Mouse (Mus musculus) liver, embryonic 16.5 days (tissue): Measurements from ENCODE around the gene 1700011L22Rik. TPM values are rescaled to one million over a fixed set of nuclear protein-coding genes. Genes with fewer than 3 reads are reported as not detected.

Experiments
- ATAC-seq: fragments of 200-750 bp; cut with Nextera tagmentation; 2 replicates; pipeline ENCODE4 v1.8.0; 2017; ENCODE audit warnings: low read depth, mild to moderate bottlenecking, moderate number of reproducible peaks, moderate library complexity
- H3K27ac ChIP-seq: fragments of 300-500 bp; sonication (generic); 2 replicates; pipeline ENCODE4 v1.5.1; 2014; ENCODE audit warnings: mild to moderate bottlenecking, low read length
- H3K27me3 ChIP-seq: fragments of 300-500 bp; sonication (generic); 2 replicates; pipeline ENCODE4 v1.6.1; 2014; ENCODE audit warnings: low read depth, low read length, mixed read lengths; ENCODE audit not compliant: control insufficient read depth, insufficient read depth
- H3K36me3 ChIP-seq: fragments of 300-500 bp; sonication (generic); 2 replicates; pipeline ENCODE4 v1.6.1; 2014; ENCODE audit warnings: mild to moderate bottlenecking; ENCODE audit not compliant: control insufficient read depth, insufficient read depth
- H3K4me1 ChIP-seq: fragments of 300-500 bp; sonication (generic); 2 replicates; pipeline ENCODE4 v1.6.1; 2014; ENCODE audit warnings: low read depth, low read length, mixed read lengths; ENCODE audit not compliant: control insufficient read depth
- H3K4me2 ChIP-seq: fragments of 300-500 bp; sonication (generic); 2 replicates; pipeline ENCODE4 v1.6.1; 2014; ENCODE audit warnings: low read depth, low read length, mixed read lengths
- H3K4me3 ChIP-seq: fragments of 300-500 bp; sonication (generic); 2 replicates; pipeline ENCODE4 v1.5.1; 2014; ENCODE audit warnings: low read depth, mild to moderate bottlenecking, low read length
- H3K9ac ChIP-seq: fragments of 300-500 bp; sonication (generic); 2 replicates; pipeline ENCODE4 v1.6.1; 2014; ENCODE audit warnings: low read depth, low read length
- H3K9me3 ChIP-seq: fragments of 300-500 bp; sonication (generic); replicated peaks from 2 replicates; pipeline ENCODE4 v1.6.1; 2016; ENCODE audit warnings: low read length; ENCODE audit not compliant: control insufficient read depth
- WGBS: fragments of 180-500 bp; shearing (Covaris S2); extraction: QIAGEN DNeasy Blood & Tissue Kit; methylation state at CpG from one replicate; pipeline ENCODE4 v1.1.7; 2014; ENCODE audit not compliant: insufficient replicate concordance; 5-methylcytosine and 5-hydroxymethylcytosine counted together
- polyA plus RNA-seq: library from polyadenylated mRNA; unstranded; fragments of >200 nt; fragmentation: Nextera tagmentation; extraction: Ambion mirVana; gene quantifications from 2 replicates; pipeline ENCODE4 v1.2.1, GENCODE M21; 2015

1700011L22Rik gene
- polyA plus RNA-seq, 1 experiment from 2014 or later = not detected

DNA sequence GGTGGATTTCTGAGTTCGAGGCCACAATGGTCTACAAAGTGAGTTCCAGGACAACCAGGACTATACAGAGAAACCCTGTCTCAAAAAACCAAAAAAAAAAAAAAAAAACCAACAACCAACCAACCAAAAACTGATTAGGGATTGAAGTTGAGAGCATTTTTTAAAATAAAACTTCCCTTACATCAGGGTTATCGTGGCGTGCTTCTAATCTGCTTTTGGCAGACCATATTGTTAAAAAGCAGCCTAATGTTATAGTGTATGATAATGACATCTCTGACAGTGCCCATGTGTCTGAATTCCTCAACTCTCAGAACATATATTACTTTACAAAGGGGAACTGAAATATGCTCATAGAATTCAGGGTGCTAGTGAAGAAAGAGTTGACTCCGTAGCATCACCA, 39.9 kb upstream of the 1700011L22Rik start:
- WGBS = 54% methylated on average over 4 of the region's 4 CpGs
- Histone ChIP-seq H3K27me3 (no peaks in the 10 kb centered on the region), H3K9me3 (no peaks in the 10 kb centered on the region), H3K27ac (no peak overlapping the region), H3K36me3 (no peaks in the 10 kb centered on the region), H3K9ac (no peak overlapping the region), H3K4me2 (no peak overlapping the region), H3K4me1 (peaks cover 6% of the 10 kb centered on the region; the same call in 1 of the 2 replicates), H3K4me3 (no peak overlapping the region)
- no peak for ATAC-seq

DNA sequence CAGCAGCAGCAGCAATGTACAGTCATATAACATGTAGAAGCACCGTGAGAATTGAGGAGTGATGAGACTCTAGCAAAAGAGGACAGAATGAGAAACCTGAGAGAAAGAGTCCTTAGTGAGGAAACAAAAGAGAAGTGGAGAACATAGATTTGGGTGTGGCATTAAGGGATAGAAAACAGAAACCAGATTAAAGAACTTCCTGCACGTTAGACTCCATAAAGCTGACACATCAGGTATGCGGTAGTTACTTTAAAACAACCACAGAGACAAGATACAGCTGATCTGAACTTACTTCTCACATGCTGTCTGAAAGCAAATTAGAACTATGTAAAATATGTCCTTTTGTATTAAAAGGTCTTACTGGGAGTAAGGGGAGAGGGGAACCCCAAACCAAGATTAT, 38.1 kb upstream of the 1700011L22Rik start:
- Histone ChIP-seq H3K27ac (no peak overlapping the region), H3K4me3 (no peak overlapping the region), H3K36me3 (no peaks in the 10 kb centered on the region), H3K4me1 (no peaks in the 10 kb centered on the region), H3K9me3 (no peaks in the 10 kb centered on the region), H3K4me2 (no peak overlapping the region), H3K9ac (no peak overlapping the region), H3K27me3 (no peaks in the 10 kb centered on the region)
- WGBS = 61% methylated on average over 3 of the region's 3 CpGs
- ATAC-seq = no peak

DNA sequence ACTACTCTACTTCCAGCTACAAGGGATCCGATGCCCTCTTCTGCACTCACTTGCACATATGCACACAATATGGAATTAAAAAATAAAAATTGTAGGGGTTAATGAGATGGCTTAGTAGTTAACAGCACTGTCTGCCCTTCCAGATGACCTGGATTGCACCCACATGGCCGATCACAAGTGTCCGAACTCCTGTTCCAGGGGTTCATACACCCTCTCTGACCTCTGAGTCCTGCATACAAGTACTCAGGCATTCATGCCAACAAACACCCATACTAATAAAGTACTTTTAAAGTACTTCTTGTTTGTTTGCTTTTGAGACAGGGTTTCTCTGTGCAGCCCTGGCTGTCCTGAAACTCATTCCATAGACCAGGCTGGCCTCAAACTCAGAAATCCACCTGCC, 36.3 kb upstream of the 1700011L22Rik start:
- 76% methylated on average over 3 of the region's 3 CpGs for WGBS

DNA sequence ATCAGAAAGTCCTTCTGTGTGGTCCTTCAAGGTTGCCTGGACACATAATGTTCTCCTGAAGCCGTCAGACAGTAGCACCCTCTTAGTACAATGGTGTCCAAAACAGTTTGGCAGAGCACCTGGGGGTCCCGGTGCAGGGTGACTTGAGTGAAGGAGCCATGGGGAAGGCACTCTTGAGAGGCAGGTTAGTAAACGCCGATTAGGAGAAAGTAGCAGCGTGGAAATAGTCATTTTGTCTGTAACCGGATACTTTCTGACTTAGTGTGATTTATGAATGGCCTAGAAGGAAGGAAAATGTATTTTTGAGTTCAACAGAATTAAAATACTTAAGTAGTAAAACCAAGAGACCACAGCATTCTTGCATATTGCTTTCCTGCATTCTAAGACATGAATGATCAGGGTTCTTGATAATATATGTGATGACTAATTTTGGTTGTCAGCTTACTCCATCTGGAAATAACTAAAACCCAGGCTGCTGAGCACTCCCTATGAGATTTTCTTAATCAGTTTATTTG, 33.1 kb upstream of the 1700011L22Rik start:
- no peaks in the 10 kb centered on the region for H3K4me1 ChIP-seq
- H3K36me3 ChIP-seq = no peaks in the 10 kb centered on the region
- no peak overlapping the region for H3K27ac ChIP-seq
- WGBS = 64% methylated on average over 6 of the region's 6 CpGs
- H3K9me3 ChIP-seq = no peaks in the 10 kb centered on the region
- no peaks in the 10 kb centered on the region for H3K27me3 ChIP-seq
- H3K9ac ChIP-seq = no peak overlapping the region
- no peak for ATAC-seq
- H3K4me2 ChIP-seq = no peak overlapping the region
- no peak overlapping the region for H3K4me3 ChIP-seq

More for the DNA sequence above, 36.3 kb upstream of the 1700011L22Rik start:
- no peaks in the 10 kb centered on the region for H3K27me3 ChIP-seq
- H3K27ac ChIP-seq = no peak overlapping the region
- no peak overlapping the region for H3K4me3 ChIP-seq
- no peak overlapping the region for H3K9ac ChIP-seq
- H3K4me2 ChIP-seq = no peak overlapping the region
- H3K4me1 ChIP-seq = no peaks in the 10 kb centered on the region
- H3K9me3 ChIP-seq = no peaks in the 10 kb centered on the region
- H3K36me3 ChIP-seq = no peaks in the 10 kb centered on the region
- no peak for ATAC-seq

DNA sequence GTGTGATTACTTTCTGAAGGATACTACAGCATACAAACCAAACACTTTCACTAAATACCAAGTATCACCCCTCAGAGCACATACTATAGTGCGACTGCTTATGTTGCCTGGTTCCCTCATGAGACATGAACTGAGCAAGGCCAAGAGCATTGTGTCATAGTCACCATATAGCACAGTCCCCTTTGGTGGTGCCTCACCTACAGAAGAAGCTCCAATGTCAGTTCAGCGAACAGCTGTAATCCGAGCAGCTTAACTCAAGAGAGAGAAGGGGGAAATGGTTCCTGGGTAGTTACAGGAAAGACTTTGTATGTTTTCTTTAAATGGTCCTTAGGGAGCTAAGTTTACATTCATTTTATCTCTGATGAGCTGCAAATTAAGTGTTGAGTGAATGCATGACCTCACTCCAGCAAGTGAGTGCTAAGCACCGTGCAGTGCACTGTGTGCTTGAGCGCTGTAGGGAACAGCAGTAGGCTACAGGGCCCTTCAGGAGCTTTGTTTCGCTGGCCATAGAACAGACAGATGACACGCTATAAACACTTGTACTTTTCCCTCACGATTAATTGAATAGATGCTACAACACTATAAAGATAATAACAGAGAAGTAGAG, 29.0 kb upstream of the 1700011L22Rik start:
- Histone ChIP-seq H3K4me1 (no peaks in the 10 kb centered on the region), H3K4me3 (no peak overlapping the region), H3K27me3 (no peaks in the 10 kb centered on the region), H3K9me3 (no peaks in the 10 kb centered on the region), H3K36me3 (no peaks in the 10 kb centered on the region; the same call in 1 of the 2 replicates), H3K9ac (no peak overlapping the region), H3K27ac (no peak overlapping the region), H3K4me2 (no peak overlapping the region)
- ATAC-seq = no peak
- WGBS = 69% methylated on average over 8 of the region's 8 CpGs

DNA sequence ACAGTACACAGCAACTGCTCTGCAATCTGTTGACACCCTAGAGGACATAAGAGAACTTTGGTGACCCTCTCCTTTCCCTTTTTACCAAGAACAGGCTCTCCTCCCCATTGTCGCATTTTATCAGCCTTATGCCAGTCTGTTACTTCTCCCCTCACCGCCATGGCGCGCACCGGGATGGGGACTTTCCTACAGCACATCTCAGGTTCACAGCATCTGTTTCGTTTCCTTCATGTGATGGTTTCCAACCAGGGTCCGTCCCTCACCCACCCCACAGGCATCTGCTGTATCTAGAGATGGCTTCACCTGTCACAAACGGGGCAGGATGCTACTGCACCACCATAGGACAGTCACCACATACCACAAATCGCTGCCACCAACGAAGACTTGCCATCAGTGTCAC, 26.6 kb upstream of the 1700011L22Rik start:
- no peak overlapping the region for H3K4me3 ChIP-seq
- no peaks in the 10 kb centered on the region; the same call in 1 of the 2 replicates for H3K36me3 ChIP-seq
- H3K27ac ChIP-seq = no peak overlapping the region
- no peak for ATAC-seq
- no peak overlapping the region for H3K9ac ChIP-seq
- H3K9me3 ChIP-seq = no peaks in the 10 kb centered on the region
- no peaks in the 10 kb centered on the region for H3K4me1 ChIP-seq
- no peaks in the 10 kb centered on the region for H3K27me3 ChIP-seq
- H3K4me2 ChIP-seq = no peak overlapping the region
- WGBS = 80% methylated on average over 10 of the region's 10 CpGs

DNA sequence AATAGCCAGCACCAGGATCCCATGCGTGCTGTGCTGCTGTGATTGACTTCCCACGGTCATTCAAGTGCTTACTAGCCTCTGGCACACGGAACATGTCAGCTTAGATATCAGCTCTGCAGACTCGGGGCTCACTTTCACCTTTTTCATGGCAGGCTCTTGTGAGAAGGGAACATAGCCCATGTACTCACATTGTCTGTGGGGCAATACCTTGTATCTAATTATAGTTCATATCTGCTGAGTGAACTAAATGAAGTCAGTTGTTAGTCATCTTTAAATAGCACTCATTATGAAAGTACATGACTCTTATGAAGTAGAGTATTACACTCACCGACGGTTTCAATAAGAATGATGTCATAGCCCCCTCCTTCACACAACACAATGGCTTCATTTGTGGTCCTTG, 25.4 kb upstream of the 1700011L22Rik start:
- Histone ChIP-seq H3K27ac (no peak overlapping the region), H3K4me2 (no peak overlapping the region), H3K36me3 (no peaks in the 10 kb centered on the region; the same call in 1 of the 2 replicates), H3K27me3 (no peaks in the 10 kb centered on the region), H3K9me3 (no peaks in the 10 kb centered on the region), H3K4me3 (no peak overlapping the region), H3K9ac (no peak overlapping the region), H3K4me1 (no peaks in the 10 kb centered on the region)
- WGBS = 82% methylated on average over 6 of the region's 6 CpGs
- no peak for ATAC-seq

DNA sequence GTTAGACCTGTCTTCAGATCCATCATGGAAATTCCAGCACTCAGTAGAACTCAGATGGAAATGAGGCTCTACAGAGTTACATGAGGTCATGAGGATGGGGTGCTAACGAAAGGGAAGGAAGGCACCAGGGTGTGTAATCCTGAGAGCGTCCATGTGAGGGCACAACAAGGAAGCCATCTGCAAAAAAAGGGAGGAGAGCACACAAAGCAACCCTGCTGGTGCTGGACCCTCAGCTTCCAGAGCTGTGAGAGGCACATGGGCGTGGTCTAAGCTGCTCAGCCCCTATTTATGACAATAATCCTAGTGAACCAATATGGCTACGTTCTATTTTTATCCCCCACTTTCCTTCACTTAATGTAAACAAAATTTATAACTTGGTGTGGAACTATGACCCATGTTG, 24.3 kb upstream of the 1700011L22Rik start:
- Histone ChIP-seq H3K36me3 (no peaks in the 10 kb centered on the region; the same call in 1 of the 2 replicates), H3K27me3 (no peaks in the 10 kb centered on the region), H3K4me1 (no peaks in the 10 kb centered on the region), H3K9me3 (no peaks in the 10 kb centered on the region), H3K27ac (no peak overlapping the region), H3K4me3 (no peak overlapping the region), H3K9ac (no peak overlapping the region), H3K4me2 (no peak overlapping the region)
- 73% methylated on average over 4 of the region's 4 CpGs for WGBS
- no peak for ATAC-seq

DNA sequence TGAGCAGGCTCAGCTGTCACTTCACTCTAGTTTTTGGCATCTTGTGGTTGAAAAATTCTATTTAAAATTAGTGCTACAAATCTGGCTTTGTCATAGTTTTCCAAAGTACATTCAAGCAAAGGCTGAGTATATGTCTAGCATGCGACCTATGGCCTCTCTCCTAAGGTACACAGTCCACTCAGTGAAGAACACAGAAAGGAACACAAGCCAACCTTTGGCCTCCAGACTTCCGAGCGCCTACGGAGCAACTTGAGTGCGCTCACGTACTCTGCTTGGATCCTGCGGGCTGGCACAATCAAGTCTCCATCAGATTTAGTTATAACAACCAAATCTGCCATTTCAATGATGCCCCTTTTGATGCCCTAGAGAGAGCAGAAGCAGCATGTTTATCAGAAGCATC, 20.6 kb upstream of the 1700011L22Rik start:
- H3K4me1 ChIP-seq = no peaks in the 10 kb centered on the region
- 76% methylated on average over 7 of the region's 7 CpGs for WGBS

More for the DNA sequence above, 20.6 kb upstream of the 1700011L22Rik start:
- H3K9me3 ChIP-seq = no peaks in the 10 kb centered on the region
- no peak overlapping the region for H3K4me3 ChIP-seq
- H3K9ac ChIP-seq = no peak overlapping the region
- H3K27ac ChIP-seq = no peak overlapping the region
- ATAC-seq = no peak
- no peaks in the 10 kb centered on the region for H3K27me3 ChIP-seq
- no peak overlapping the region for H3K4me2 ChIP-seq
- no peaks in the 10 kb centered on the region; the same call in 1 of the 2 replicates for H3K36me3 ChIP-seq
